Mouse (Mus musculus): ENCODE results near the gene Arhgdia. TPM values are rescaled to one million over a fixed set of nuclear protein-coding genes. Genes with fewer than 3 reads are reported as not detected.

The Arhgdia gene
- total RNA-seq, 2 experiments from 2014 or later, result 366 to 384 TPM

DNA sequence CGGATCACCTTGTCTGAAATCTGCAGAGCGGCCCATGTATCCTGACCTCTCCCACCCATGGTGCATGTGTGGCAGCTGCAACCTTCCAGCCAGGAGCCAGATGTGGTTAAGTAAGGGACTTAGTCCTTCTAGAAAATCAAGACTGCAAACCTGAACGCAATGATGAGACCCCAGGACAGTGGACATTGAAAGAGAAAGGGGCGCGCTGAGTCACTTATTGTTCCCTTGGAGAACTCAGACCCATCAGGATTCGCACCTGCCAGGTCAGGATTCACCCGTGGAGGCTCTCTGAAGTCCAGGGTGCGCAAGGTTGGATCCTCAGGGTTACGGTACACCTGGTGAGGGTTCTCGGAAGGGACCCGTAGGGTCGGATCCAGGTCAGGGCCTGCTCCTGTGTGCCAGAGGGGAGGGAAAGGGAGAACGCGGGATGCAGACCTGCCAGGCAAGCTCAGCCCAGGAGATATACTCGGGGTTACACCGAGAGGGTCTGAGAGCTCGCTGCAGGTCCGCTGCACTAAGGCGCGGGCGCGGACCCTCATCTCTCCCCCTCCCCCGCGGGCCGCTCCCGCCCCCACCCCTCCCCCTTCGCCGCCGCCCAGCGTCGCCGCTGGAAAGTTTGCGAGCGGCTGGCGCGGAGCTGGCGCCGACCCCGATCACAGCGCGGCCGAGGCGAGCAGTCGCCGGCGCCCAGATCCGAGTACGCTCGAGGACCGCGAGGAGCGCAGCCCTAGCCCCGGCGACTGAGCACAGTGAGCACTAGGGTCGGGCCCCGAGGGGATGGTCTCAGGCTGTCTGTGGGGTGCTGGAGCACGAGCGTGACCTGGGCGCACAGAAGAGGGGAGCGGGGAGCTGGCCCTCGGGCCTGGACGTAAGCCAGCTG lies 51.1 kb downstream of the Arhgdia start, which contains the start of gene Gcgr:
Gcgr (plus strand) TSS at position 615 of the 880 bp plus-strand sequence.
- no peak for DNase-seq (ENCODE audit: low spot score in 2 of 2)

DNA sequence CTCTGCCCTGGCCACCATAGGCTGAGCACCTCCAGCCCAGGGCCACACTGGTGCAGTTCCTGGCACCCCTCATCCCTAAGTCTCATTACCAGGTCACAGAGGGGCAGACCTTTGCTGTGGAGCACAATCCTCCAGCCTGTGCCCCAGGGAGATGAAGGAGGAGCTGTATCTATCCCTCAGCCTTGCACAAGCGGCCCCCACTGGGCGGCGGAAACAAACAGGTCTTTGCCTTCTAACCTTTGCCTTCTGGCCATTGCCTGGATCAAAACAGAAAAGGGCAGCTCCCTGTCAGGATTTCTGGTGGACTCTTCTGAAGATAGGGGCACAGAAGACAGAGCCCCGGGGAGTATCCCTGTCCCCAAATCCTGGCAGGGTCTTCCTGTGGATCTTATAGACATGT lies 52.5 kb downstream of the Arhgdia start:
- no peak for DNase-seq (ENCODE audit: low spot score in 2 of 2)

Small RNA genes lying within 50 kb of the gene (microRNA-seq; reads per million reads assigned to microRNA genes)
- 0.23 to 0.85 reads per million in 2 experiments for gene Mir6936

Other genes with a start within 250 kb of the Arhgdia start
- gene Actg1, start 233.1 kb downstream of the Arhgdia start, total RNA-seq (2021), result 1,000 to 10,000 TPM; 1,835 to 1,925 TPM
- under 1 TPM; 0.48 to 0.67 TPM for gene Fscn2, start 220.1 kb downstream of the Arhgdia start, total RNA-seq (2021)
- gene Faap100, start 202.9 kb downstream of the Arhgdia start, total RNA-seq (2021), result 10 to 100 TPM; 31.9 to 38.1 TPM
- 10 to 100 TPM; 64.4 to 65.6 TPM for gene Nploc4, start 143.9 kb downstream of the Arhgdia start, total RNA-seq (2021)
- 1 to 10 TPM in 1 of 2 experiments, not detected in 1; 1.4 TPM for gene Tspan10, start 139.0 kb downstream of the Arhgdia start, total RNA-seq (2021)
- under 1 TPM in 1 of 2 experiments, not detected in 1; 0.43 TPM for gene Pde6g, start 128.1 kb downstream of the Arhgdia start, total RNA-seq (2021)
- gene Oxld1, start 123.6 kb downstream of the Arhgdia start, total RNA-seq (2021), result 10 to 100 TPM; 14.5 to 15.9 TPM
- gene Ccdc137, start 123.5 kb downstream of the Arhgdia start, total RNA-seq (2021), result 10 to 100 TPM; 22.5 to 22.7 TPM
- gene Arl16, start 114.0 kb downstream of the Arhgdia start, total RNA-seq (2021), result 10 to 100 TPM; 56.7 to 61.6 TPM
- gene Mrpl12, start 97.0 kb downstream of the Arhgdia start, total RNA-seq (2021), result 10 to 100 TPM; 71.3 to 73.5 TPM
- 10 to 100 TPM; 25.6 to 27.2 TPM for gene Slc25a10, start 89.8 kb downstream of the Arhgdia start, total RNA-seq (2021)
- under 1 TPM; 0.28 to 0.36 TPM for gene Gcgr, start 50.9 kb downstream of the Arhgdia start, total RNA-seq (2021)
- 10 to 100 TPM; 86.1 to 89.0 TPM for gene Mcrip1, start 31.9 kb downstream of the Arhgdia start, total RNA-seq (2021)
- not detected for gene Ppp1r27, start 30.5 kb downstream of the Arhgdia start, total RNA-seq (2021)
- gene P4hb, start 8.4 kb downstream of the Arhgdia start, total RNA-seq (2021), result 100 to 1,000 TPM; 142 to 157 TPM
- gene Alyref, start 16.7 kb upstream of the Arhgdia start, total RNA-seq (2021), result 10 to 100 TPM; 69.3 to 77.0 TPM
- gene Anapc11, start 16.8 kb upstream of the Arhgdia start, total RNA-seq (2021), result 10 to 100 TPM; 88.0 to 96.5 TPM
- gene Npb, start 26.9 kb upstream of the Arhgdia start, total RNA-seq (2021), result 1 to 10 TPM; 2.3 to 2.7 TPM
- gene Pcyt2, start 36.3 kb upstream of the Arhgdia start, total RNA-seq (2021), result 100 to 1,000 TPM; 150 TPM
- gene Sirt7, start 43.6 kb upstream of the Arhgdia start, total RNA-seq (2021), result 10 to 100 TPM; 35.0 to 35.4 TPM
- gene Mafg, start 52.0 kb upstream of the Arhgdia start, total RNA-seq (2021), result 10 to 100 TPM; 85.5 to 89.8 TPM
- 1 to 10 TPM; 4.7 to 5.1 TPM for gene Pycr1, start 62.1 kb upstream of the Arhgdia start, total RNA-seq (2021)
- 1 to 10 TPM; 3.0 to 3.5 TPM for gene Myadml2, start 66.5 kb upstream of the Arhgdia start, total RNA-seq (2021)
- 10 to 100 TPM in 1 of 2 experiments, 1 to 10 TPM in 1; 7.9 to 10.2 TPM for gene Notum, start 79.6 kb upstream of the Arhgdia start, total RNA-seq (2021)
- gene Aspscr1, start 91.3 kb upstream of the Arhgdia start, total RNA-seq (2021), result 10 to 100 TPM; 54.2 to 58.9 TPM
- gene Cenpx, start 132.1 kb upstream of the Arhgdia start, total RNA-seq (2021), result 10 to 100 TPM; 26.8 to 28.9 TPM
- gene Lrrc45, start 132.3 kb upstream of the Arhgdia start, total RNA-seq (2021), result 10 to 100 TPM; 56.0 to 58.2 TPM
- gene Rac3, start 139.8 kb upstream of the Arhgdia start, total RNA-seq (2021), result 10 to 100 TPM; 83.9 to 98.6 TPM
- 10 to 100 TPM; 10.4 to 12.0 TPM for gene Dcxr, start 145.7 kb upstream of the Arhgdia start, total RNA-seq (2021)
- gene Cbr2, start 150.5 kb upstream of the Arhgdia start, total RNA-seq (2021), result 1 to 10 TPM; 2.1 to 2.2 TPM
- 10 to 100 TPM; 16.1 to 21.9 TPM for gene Hmga1b, start 181.2 kb upstream of the Arhgdia start, total RNA-seq (2021)
- 10 to 100 TPM; 79.0 to 81.2 TPM for gene Rfng, start 202.6 kb upstream of the Arhgdia start, total RNA-seq (2021)
- 100 to 1,000 TPM; 137 to 138 TPM for gene Gps1, start 202.6 kb upstream of the Arhgdia start, total RNA-seq (2021)
- gene Dus1l, start 214.8 kb upstream of the Arhgdia start, total RNA-seq (2021), result 10 to 100 TPM; 40.1 to 45.5 TPM
- 100 to 1,000 TPM; 223 to 257 TPM for gene Fasn, start 242.9 kb upstream of the Arhgdia start, total RNA-seq (2021)